Mouse (Mus musculus) natural killer cell, adult 2 months (primary cell): ENCODE measurements at regions not wholly inside any gene's neighbourhood (a gene's known extent, or its start where the extent isn't known, plus 50 kb on each side); places are given as distances from the start of the nearest gene placed in this dataset.

Experiments used
- DNase-seq, 2 experiments: peaks; one replicate each; pipeline ENCODE4 v3.0.0; 2022; ENCODE audit warnings: low spot score in 2 of 2

GRCm38 (mm10) chr9:73319704-73320307 lies 206.6 kb downstream of the Rsl24d1 start:
- no peak for DNase-seq

DNA sequence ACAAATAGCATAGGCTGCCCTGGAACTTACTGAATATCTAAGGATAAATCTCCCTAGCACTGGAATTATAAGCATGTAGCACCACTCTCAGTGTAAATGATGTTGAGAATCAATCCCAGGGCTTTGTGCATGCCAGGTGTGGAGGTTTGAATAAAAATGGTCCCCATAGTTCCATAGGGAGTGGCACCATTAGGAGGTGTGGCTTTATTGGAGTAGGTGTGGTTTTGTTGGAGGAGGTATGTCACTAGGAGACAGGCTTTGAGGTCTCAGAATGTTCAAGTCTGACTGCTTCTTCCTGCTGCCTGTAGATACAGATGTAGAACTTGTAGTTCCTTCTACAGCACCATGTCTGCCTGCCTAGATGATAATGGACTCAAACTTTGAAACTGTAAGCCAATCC lies 217.8 kb downstream of the Rsl24d1 start:
- DNase-seq, result no peak

DNA sequence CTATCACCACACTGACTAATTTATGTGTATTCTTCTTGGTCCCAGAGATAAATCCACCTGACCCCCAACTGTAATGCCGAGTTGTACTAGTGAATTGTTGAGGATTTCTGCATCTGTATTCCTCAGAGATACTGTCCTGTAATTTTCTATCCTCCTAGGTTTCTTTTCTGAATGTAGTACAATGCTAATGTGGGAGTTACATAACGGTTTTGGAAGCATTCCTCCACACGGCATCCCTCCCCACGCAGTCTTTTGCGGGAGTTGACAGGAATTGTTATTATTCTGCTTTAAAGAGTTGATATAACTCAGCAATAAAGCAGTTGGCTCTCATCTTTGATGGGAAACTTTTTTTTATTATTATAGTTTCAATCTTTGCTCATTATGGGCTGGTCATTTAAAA lies 222.8 kb downstream of the Rsl24d1 start:
- no peak for DNase-seq

- DNase-seq, result no peak
Measured at GRCm38 (mm10) chr9:73337045-73337740, 224.0 kb downstream of the Rsl24d1 start.

DNA sequence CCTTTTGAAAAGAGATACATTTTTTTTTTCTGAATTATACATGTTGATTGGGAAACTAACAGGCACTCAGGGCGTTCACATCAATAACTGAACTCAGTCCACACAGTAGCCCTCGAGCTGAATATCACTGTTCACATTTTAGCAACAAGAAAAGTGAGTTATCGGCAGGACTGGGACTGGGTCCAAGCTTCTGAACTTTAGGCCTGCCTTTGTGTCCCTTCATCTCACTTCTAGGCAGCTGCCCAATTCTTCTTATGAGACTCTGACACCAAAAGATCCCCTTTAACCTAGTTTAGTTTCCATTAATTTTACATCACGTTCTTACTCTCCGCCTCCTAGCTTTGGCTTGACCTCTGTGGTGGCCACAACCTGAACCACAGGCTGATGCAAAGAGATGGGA lies 242.7 kb downstream of the Rsl24d1 start:
- DNase-seq, result no peak

DNA sequence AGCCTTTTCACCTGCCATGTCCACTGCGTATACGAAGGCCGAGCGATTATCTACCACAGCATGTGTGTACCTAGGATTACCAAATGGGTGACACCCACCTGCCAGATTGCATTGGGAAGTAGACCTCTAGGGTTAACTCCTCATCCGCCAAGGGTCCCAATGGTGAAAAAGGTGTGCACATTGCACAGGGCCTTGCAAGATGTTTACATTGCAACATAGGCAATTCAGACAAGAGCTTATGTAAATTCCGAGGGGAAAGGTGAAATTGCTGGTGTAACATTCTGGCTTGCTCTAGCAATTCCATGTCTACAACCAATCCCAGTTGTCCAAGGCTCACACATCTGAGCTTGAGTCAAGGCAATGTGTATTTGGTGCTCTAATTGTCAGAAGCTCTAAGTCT lies 245.7 kb downstream of the Rsl24d1 start:
- no peak for DNase-seq

DNA sequence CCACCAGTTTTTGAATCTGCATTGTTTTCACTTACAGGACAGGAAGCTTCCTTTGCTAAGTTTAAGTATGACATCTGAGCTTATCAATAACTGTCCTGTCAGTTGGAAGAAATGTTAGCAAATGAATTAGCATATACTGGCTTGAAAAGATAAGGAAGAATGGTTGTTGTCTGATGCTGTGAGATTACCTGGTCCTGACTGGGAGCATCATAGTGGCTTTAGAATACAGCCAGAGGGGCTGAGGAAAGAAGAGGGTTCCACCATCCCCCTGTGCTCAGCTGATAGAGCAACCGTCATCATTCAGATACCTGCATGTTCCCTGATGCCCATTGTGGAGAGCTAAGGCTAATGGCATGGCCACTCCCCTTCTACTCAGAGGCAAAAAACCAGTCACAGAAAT lies 267.5 kb downstream of the Rsl24d1 start:
- DNase-seq, result no peak

DNA sequence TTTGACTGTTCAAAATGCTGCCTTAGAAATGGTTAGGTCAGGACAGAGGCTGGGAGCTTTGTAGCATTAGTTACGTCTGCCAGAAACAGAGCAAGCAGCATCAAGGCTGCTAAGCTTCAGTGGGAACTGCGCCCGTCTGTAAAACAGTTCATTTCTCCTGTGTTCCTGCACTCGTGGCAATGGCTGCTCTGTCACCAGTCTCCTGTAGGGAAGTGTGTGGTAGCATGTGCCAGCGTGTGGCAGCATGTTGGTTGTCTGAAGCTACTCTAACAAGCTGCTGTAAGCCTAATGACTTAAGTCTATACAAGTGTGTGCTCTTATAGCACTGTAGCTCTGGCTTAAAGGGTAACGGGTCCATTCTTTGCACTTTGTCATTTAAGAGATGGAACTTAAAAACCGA lies 278.8 kb downstream of the Rsl24d1 start:
- DNase-seq, result no peak

GRCm38 (mm10) chr9:73413367-73413930 lies 300.2 kb downstream of the Rsl24d1 start:
- DNase-seq, result no peak

- no peak for DNase-seq
Measured at GRCm38 (mm10) chr9:73416084-73416777, 303.0 kb downstream of the Rsl24d1 start.
